Mouse (Mus musculus) limb, embryonic 13.5 days (tissue): Measurements from ENCODE around the gene Pcyt1a. TPM values are rescaled to one million over a fixed set of nuclear protein-coding genes. Genes with fewer than 3 reads are reported as not detected.

Experiments used
- ATAC-seq: fragments of 200-750 bp; cut with Nextera tagmentation; 2 replicates; pipeline ENCODE4 v1.8.0; 2017; ENCODE audit warnings: low read depth, moderate number of reproducible peaks, moderate TSS enrichment; ENCODE audit not compliant: low FRiP score
- H3K27ac ChIP-seq: fragments of 300-500 bp; sonication (generic); 2 replicates; pipeline ENCODE4 v1.5.1; 2015; ENCODE audit warnings: inconsistent platforms, mild to moderate bottlenecking, moderate library complexity
- H3K27me3 ChIP-seq: fragments of 300-500 bp; sonication (generic); 2 replicates; pipeline ENCODE4 v1.6.1; 2015; ENCODE audit warnings: mild to moderate bottlenecking, inconsistent platforms
- H3K36me3 ChIP-seq: fragments of 300-500 bp; sonication (generic); 2 replicates; pipeline ENCODE4 v1.6.1; 2015; ENCODE audit warnings: inconsistent platforms, mild to moderate bottlenecking, moderate library complexity
- H3K4me1 ChIP-seq: fragments of 300-500 bp; sonication (generic); 2 replicates; pipeline ENCODE4 v1.6.1; 2015; ENCODE audit warnings: inconsistent platforms
- H3K4me2 ChIP-seq: fragments of 300-500 bp; sonication (generic); replicated peaks from 2 replicates; pipeline ENCODE4 v1.6.1; 2015; ENCODE audit warnings: inconsistent platforms, mild to moderate bottlenecking, moderate library complexity
- H3K4me3 ChIP-seq: fragments of 300-500 bp; sonication (generic); 2 replicates; pipeline ENCODE4 v1.5.1; 2015; ENCODE audit warnings: moderate library complexity, mild to moderate bottlenecking, inconsistent platforms
- H3K9ac ChIP-seq: fragments of 300-500 bp; sonication (generic); 2 replicates; pipeline ENCODE4 v1.6.1; 2015; ENCODE audit warnings: mild to moderate bottlenecking, inconsistent platforms
- H3K9me3 ChIP-seq: fragments of 300-500 bp; sonication (generic); 2 replicates; pipeline ENCODE4 v1.6.1; 2016; ENCODE audit warnings: inconsistent platforms
- WGBS: fragments of 180-500 bp; shearing (Covaris S2); methylation state at CpG from one replicate; pipeline ENCODE4 v1.1.7; 2015; 5-methylcytosine and 5-hydroxymethylcytosine counted together
- polyA plus RNA-seq: library from polyadenylated mRNA; unstranded; fragments of >200 nt; fragmentation: Nextera tagmentation; extraction: Ambion mirVana; gene quantifications from 2 replicates; pipeline ENCODE4 v1.2.1, GENCODE M21; 2015

The Pcyt1a gene
- polyA plus RNA-seq, 1 experiment from 2014 or later, result 43.3 TPM

GRCm38 (mm10) chr16:32506868-32507267, 76.1 kb downstream of the Pcyt1a start:
- Histone ChIP-seq H3K36me3 (no peaks in the 10 kb centered on the region), H3K4me3 (no peak overlapping the region), H3K9me3 (no peaks in the 10 kb centered on the region), H3K4me1 (peaks cover 32% of the 10 kb centered on the region), H3K9ac (no peak overlapping the region), H3K4me2 (no peak overlapping the region), H3K27me3 (no peaks in the 10 kb centered on the region), H3K27ac (no peak overlapping the region)
- WGBS, result 79% methylated on average over 7 of the region's 7 CpGs
- ATAC-seq, result no peak

DNA sequence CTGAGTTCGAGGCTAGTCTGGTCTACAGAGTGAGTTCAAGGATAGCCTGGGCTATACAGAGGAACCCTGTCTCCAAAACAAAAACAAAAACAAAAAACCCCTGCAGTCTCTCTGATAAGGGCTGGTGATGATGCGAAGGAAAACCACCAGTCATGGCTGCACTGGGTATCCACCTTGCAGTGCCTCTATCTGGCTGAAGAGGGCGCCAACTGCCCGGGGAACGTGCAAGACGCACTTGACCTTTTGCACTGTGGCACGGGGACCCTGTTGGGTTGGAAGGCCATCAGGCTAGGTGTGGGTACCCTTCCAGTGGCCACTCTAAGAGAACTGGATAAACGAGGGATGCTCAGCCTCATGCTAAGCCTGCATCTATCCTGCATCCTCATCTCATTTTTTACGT, 76.7 kb downstream of the Pcyt1a start:
- no peak overlapping the region for H3K9ac ChIP-seq
- H3K9me3 ChIP-seq, result no peaks in the 10 kb centered on the region
- H3K4me3 ChIP-seq, result no peak overlapping the region
- no peak overlapping the region for H3K4me2 ChIP-seq
- H3K4me1 ChIP-seq, result peaks cover 35% of the 10 kb centered on the region
- no peak overlapping the region for H3K27ac ChIP-seq
- ATAC-seq, result no peak
- H3K27me3 ChIP-seq, result no peaks in the 10 kb centered on the region
- 21% methylated on average over 9 of the region's 9 CpGs for WGBS
- H3K36me3 ChIP-seq, result no peaks in the 10 kb centered on the region

- Histone ChIP-seq H3K9me3 (no peaks in the 10 kb centered on the region), H3K4me3 (no peak overlapping the region), H3K9ac (no peak overlapping the region), H3K27me3 (no peaks in the 10 kb centered on the region), H3K27ac (no peak overlapping the region), H3K4me2 (no peak overlapping the region), H3K36me3 (no peaks in the 10 kb centered on the region), H3K4me1 (peaks cover 39% of the 10 kb centered on the region)
- no peak for ATAC-seq
- WGBS, result 82% methylated on average over 5 of the region's 5 CpGs
These were observed 77.3 kb downstream of the Pcyt1a start for GRCm38 (mm10) chr16:32508035-32508434.

- Histone ChIP-seq H3K4me3 (no peak overlapping the region), H3K9ac (0 out of 2 replicates have a peak overlapping the region, but pooled peaks have one; percentile 32), H3K9me3 (no peaks in the 10 kb centered on the region), H3K27me3 (no peaks in the 10 kb centered on the region), H3K27ac (peak overlapping the region; percentile 49; the same call in 1 of the 2 replicates), H3K36me3 (no peaks in the 10 kb centered on the region), H3K4me2 (no peak overlapping the region), H3K4me1 (peaks cover 38% of the 10 kb centered on the region)
- no peak for ATAC-seq
- 42% methylated on average over 3 of the region's 3 CpGs for WGBS
These were observed 77.9 kb downstream of the Pcyt1a start for GRCm38 (mm10) chr16:32508506-32509065.

GRCm38 (mm10) chr16:32509066-32509942, 78.6 kb downstream of the Pcyt1a start:
- Histone ChIP-seq H3K4me1 (peaks cover 37% of the 10 kb centered on the region), H3K27ac (no peak overlapping the region), H3K9ac (no peak overlapping the region), H3K4me3 (no peak overlapping the region), H3K9me3 (no peaks in the 10 kb centered on the region), H3K36me3 (no peaks in the 10 kb centered on the region), H3K4me2 (no peak overlapping the region), H3K27me3 (no peaks in the 10 kb centered on the region)
- WGBS, result 63% methylated on average over 9 of the region's 9 CpGs
- ATAC-seq, result peak; percentile 26

GRCm38 (mm10) chr16:32510399-32511337, 79.9 kb downstream of the Pcyt1a start:
- Histone ChIP-seq H3K36me3 (no peaks in the 10 kb centered on the region), H3K4me3 (no peak overlapping the region), H3K9ac (peak overlapping the region; percentile 39; the same call in 1 of the 2 replicates), H3K4me1 (peaks cover 44% of the 10 kb centered on the region), H3K9me3 (no peaks in the 10 kb centered on the region), H3K4me2 (no peak overlapping the region), H3K27me3 (no peaks in the 10 kb centered on the region), H3K27ac (peak overlapping the region; percentile 63; the same call in 1 of the 2 replicates)
- 56% methylated on average over 18 of the region's 18 CpGs for whole genome bisulfite sequencing
- no peak for ATAC-seq

- H3K4me2 ChIP-seq, result no peak overlapping the region
- peak overlapping the region; percentile 39; the same call in 1 of the 2 replicates for H3K9ac ChIP-seq
- no peaks in the 10 kb centered on the region for H3K36me3 ChIP-seq
- 63% methylated on average over 3 of the region's 3 CpGs for WGBS
- H3K27me3 ChIP-seq, result no peaks in the 10 kb centered on the region
- peak overlapping the region; percentile 63; the same call in 1 of the 2 replicates for H3K27ac ChIP-seq
- no peaks in the 10 kb centered on the region for H3K9me3 ChIP-seq
- no peak overlapping the region for H3K4me3 ChIP-seq
- peaks cover 51% of the 10 kb centered on the region for H3K4me1 ChIP-seq
- ATAC-seq, result no peak
These were observed 80.6 kb downstream of the Pcyt1a start for GRCm38 (mm10) chr16:32511338-32511734.

GRCm38 (mm10) chr16:32511827-32512490, 81.2 kb downstream of the Pcyt1a start:
- Histone ChIP-seq H3K27ac (no peak overlapping the region; the same call in 1 of the 2 replicates), H3K4me2 (no peak overlapping the region), H3K4me3 (no peak overlapping the region), H3K36me3 (no peaks in the 10 kb centered on the region), H3K9me3 (no peaks in the 10 kb centered on the region), H3K27me3 (no peaks in the 10 kb centered on the region), H3K4me1 (peaks cover 57% of the 10 kb centered on the region), H3K9ac (no peak overlapping the region)
- 85% methylated on average over 8 of the region's 8 CpGs for WGBS
- ATAC-seq, result no peak

DNA sequence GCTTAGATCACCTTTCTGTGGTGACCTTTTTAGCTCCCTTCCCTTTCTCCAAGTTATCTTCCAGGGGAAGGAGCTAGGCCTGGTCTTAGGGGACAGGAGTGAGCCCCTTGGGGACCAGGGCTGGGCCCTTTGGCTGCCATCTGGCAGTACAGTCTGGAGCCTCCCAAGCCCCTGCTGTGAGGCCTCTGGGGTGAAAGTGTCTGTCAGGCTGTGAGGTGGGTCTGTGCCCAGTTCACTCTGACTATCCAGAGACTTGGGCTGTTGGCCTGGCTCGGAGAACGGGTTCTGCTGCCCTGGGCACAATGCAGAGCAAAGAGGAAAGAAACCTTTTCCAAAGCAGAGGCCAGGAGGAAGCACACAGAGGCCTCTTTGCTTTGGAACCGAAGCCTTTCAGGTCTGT, 82.2 kb downstream of the Pcyt1a start:
- Histone ChIP-seq H3K27ac (peak overlapping the region; percentile 69), H3K4me3 (no peak overlapping the region), H3K9ac (no peak overlapping the region), H3K9me3 (no peaks in the 10 kb centered on the region), H3K4me2 (no peak overlapping the region), H3K36me3 (no peaks in the 10 kb centered on the region), H3K27me3 (no peaks in the 10 kb centered on the region), H3K4me1 (peaks cover 61% of the 10 kb centered on the region)
- 50% methylated on average over 3 of the region's 3 CpGs for WGBS
- no peak for ATAC-seq

DNA sequence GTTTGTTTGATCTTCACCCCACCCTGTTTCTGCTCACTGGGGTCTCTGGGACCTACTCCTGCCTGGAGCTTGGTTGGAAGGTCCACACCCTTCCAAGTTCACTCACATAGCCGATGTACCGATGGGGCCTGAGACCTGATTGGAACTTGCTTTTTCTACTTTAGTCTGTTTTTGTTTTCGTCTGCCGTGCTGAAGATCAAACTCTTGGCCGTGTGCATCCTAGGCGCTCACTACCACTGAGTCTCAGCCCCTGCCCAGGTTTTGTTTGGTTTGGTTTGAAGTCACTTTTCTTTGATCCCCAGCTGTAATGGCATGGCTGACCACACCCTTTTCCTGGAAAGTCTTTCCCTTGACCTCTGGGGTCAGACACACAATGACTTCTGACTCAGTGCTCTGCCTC, 82.7 kb downstream of the Pcyt1a start:
- WGBS, result 78% methylated on average over 6 of the region's 6 CpGs
- Histone ChIP-seq H3K9ac (no peak overlapping the region), H3K9me3 (no peaks in the 10 kb centered on the region), H3K27ac (peak overlapping the region; percentile 69; the same call in 1 of the 2 replicates), H3K4me3 (no peak overlapping the region), H3K27me3 (no peaks in the 10 kb centered on the region), H3K4me1 (peaks cover 61% of the 10 kb centered on the region), H3K36me3 (no peaks in the 10 kb centered on the region), H3K4me2 (no peak overlapping the region)
- no peak for ATAC-seq

- Histone ChIP-seq H3K4me2 (no peak overlapping the region), H3K4me1 (peaks cover 61% of the 10 kb centered on the region), H3K9me3 (no peaks in the 10 kb centered on the region), H3K27me3 (no peaks in the 10 kb centered on the region), H3K9ac (no peak overlapping the region), H3K36me3 (no peaks in the 10 kb centered on the region), H3K4me3 (no peak overlapping the region), H3K27ac (peak overlapping the region; percentile 69; the same call in 1 of the 2 replicates)
- WGBS, result 94% methylated on average over 6 of the region's 6 CpGs
- ATAC-seq, result no peak
These were observed 83.2 kb downstream of the Pcyt1a start for GRCm38 (mm10) chr16:32513948-32514347.
